Mouse (Mus musculus): ENCODE measurements around the gene Gata2.
A peak's percentile ranks its signal among the peaks of the same experiment; 100 is the strongest.

The Gata2 gene

GRCm38 (mm10) chr6:88194053-88194977 lies 624 bp downstream of the Gata2 start:
- peak in 1 of 2 experiments; percentile 22 for DNase-seq (ENCODE audit: low spot score in 2 of 2)

GRCm38 (mm10) chr6:88194978-88195325 lies 1.3 kb downstream of the Gata2 start:
- DNase-seq (ENCODE audit: low spot score in 2 of 2): no peak

DNA sequence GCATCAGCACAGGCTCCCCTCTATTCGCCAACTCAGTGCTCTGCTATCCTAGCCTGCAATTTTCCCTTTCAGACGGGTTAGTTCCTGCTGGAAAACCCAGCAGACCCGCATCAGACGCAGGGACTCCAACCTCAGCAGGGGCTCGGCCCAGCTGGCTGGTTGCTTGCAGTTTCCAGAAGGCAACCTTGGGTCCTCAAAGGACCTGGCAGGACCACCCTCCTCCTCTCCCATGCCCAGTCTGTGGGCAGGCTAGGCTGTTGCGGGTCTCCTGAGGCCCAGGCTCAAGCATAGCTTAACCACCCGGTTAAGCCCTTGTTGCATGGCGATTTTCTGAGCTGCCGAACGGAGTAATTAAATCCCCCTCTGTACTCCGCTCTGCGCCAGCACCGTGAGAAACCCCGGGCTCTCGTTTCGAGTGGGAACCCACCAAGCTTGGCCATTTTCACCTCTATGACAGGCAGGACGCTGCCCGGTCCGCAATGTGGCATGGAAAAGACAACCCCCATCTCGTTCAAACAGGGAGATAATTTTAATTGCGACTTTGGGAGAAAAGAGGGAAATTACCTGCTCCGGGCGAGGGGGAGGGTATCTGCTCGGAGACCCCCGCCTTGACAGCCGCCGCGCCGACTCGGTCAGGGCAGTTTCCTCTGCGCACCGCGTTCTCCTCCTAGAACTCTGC lies 2.5 kb downstream of the Gata2 start:
- DNase-seq (ENCODE audit: low spot score in 2 of 2): no peak

GRCm38 (mm10) chr6:88196733-88197312 lies 3.1 kb downstream of the Gata2 start:
- DNase-seq (ENCODE audit: low spot score in 2 of 2): no peak

DNA sequence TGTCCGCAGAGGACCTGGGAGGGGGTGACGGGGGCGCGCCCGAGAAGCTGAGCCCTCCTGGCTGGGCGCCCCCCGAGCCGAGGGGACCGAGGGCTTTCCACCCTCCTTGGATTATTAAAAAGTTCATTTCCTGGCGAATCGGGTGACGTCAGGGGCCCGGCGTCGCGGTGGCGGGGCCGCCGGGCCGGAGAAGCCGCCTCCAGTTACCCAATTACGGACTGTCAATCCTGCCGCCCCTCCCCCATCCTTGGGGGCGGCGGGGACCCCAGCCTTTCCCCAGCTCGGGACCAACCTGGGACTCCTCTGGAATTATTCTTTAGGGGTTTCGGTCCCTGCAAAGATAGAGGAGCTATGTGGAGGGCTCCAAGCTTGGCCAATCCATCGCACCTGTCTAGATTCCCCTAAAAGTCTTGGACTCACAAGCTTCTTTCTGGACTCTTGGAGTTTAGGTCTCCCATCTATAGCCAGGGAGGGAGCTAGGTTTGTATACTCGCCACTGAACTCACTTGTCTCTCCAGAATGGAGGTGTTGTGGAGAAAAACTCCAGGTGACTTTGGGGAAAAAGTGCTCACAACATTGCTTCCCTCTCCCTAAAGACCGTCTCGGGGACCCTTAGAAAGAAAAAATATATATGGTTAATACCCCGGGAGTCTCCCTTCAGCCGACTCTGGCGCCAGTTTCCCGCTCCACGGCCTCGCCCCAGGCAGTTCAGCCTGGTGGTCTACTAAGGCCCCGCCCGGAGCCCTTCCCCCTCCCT lies 3.8 kb downstream of the Gata2 start:
- DNase-seq (ENCODE audit: low spot score in 2 of 2): no peak

DNA sequence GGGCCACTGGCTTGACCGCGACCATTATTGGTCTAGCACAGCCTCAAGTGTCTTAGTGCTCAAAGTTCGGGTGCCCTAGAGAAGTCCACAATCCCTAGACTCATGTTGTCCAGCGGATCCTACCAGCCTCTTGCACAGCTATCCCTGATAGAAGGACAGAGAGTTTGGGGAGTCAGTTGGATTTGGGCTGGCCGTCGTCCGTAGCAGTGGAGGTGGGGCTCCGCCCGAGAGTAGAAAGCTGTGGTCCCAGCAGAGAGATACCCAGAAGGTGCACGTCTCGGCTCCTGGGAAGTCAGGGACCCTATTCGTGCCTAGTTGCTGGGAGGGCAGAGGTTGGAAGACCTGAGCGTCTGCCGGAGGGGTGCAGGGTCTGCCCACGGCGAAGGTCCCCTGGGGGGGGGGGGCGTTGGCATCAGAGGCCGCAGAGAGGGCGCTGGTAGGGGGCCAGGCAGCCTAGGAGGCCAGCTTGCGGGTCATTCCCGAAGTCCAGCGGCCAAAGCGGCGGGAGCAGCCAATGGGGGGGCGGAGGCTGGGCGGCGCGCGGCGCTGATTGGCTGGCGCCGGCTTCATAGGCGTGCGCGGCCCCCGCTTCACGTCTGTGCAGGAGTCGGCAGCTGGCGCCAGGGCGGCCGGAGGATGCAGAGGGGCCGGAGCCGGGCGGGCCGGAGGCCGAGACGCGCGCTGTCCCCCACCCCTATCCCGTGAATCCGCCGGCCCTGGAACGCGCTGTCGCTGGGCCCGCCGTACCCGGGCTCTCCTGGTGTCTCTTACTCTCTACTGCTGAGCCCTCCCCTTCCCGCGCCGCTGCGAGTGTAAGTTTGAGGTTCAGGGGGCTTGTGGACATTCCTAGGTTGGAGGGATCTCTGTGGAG lies 4.6 kb downstream of the Gata2 start:
- peak in 1 of 2 experiments; percentile 42 for DNase-seq (ENCODE audit: low spot score in 2 of 2)

DNA sequence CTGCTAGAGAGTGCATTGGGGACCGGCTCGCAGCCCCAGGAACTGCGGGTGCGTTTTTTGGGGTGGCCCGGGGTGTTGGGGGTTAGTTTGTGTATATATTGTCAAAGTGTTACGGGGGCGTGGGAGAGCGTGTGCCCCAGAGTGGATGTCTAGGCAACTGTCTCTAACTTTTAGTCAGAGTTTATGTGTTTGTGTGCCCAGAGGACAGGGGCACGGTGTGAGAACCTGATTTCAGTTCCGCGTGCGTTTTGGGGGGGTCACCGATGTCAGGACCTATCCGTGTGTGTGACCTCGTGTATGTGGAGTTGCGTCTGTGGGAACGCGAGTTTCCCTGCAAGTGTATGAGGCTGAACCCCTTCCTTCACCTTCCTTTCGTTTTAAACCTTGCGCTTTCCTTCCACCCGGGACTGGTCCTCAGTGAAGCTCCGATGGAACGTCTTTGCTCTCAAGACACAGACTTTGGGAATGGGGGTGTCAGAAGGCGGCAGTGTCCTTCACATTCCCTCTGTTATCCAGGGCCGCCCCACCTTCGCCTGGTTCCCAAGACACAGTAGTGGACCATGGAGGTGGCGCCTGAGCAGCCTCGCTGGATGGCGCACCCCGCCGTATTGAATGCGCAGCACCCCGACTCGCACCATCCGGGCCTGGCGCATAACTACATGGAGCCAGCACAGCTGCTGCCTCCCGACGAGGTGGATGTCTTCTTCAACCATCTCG lies 5.5 kb downstream of the Gata2 start:
- peak in 1 of 2 experiments; percentile 21 for DNase-seq (ENCODE audit: low spot score in 2 of 2)

- DNase-seq (ENCODE audit: low spot score in 2 of 2): no peak
Measured at GRCm38 (mm10) chr6:88199718-88200692, 6.3 kb downstream of the Gata2 start.

DNA sequence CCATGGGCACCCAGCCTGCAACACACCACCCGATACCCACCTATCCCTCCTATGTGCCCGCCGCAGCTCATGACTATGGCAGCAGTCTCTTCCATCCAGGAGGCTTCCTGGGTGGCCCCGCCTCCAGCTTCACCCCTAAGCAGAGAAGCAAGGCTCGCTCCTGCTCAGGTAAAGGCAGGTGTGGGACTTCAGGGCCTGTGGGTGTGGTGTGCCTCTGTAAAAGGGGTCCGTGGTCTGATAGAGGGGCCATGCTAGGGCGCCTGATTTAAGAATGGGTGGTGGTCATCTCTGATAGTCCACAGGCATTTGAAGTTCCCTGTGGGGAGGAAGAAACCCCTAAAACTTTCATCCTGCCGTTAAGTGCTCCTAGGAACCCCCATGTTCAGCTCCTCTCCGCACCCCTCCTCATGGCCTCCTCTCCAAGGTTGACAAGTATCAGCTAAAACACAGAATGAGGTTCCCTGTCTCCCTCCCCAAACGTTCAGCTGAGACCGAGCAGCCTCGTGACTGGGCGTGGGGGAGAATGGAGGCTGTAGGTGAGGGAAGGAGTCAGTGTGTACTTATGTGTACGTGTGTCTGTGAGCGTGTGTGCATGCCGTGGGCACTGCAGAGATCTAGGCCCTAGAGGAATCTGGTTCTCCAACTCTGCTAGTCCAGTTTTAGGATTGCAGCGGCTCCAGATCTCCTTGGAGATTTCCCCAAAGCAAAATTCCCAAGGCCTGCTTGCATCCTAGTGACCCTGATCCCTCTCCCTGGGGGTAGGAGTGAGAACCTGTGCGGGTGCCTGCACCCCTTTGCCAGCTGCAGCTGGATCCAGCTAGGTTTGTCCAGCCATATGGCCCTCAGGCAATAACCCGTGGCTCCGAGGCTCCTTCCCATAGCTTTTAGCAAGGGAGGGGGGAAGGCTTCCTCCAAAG lies 7.3 kb downstream of the Gata2 start:
- DNase-seq (ENCODE audit: low spot score in 2 of 2): no peak

DNA sequence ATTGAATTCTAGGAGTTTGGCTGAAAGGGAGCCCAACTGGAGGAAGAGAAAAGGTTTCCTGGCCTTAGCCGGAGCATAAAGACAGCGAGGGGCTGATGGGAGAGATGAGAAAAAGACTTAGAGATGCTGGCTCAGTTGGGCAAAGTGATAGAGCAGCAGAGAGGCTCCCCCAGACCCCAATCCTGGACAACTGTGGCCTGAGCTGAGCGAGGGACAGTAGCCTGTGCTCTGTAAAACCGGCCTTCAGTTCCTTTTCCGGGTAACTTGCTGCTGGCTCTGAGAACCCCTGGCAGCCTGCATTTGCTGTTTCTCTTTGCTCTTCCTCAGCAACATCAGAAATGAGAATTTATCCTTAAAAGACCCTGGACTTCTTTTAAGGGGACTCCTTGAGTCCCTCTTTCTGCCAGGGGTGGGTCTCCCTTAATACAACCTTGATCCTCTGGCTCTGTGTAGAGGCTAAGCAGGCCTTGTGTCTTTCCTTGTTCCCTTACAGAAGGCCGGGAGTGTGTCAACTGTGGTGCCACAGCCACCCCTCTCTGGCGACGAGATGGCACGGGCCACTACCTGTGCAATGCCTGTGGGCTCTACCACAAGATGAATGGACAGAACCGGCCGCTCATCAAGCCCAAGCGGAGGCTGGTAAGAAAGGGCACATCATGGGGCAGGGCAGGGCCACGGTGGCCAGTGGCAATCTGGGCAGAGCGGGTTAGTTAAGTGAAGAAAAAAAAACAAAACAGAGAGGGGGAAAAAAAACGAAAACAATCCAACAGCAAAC lies 8.4 kb downstream of the Gata2 start:
- no peak for DNase-seq (ENCODE audit: low spot score in 2 of 2)

DNA sequence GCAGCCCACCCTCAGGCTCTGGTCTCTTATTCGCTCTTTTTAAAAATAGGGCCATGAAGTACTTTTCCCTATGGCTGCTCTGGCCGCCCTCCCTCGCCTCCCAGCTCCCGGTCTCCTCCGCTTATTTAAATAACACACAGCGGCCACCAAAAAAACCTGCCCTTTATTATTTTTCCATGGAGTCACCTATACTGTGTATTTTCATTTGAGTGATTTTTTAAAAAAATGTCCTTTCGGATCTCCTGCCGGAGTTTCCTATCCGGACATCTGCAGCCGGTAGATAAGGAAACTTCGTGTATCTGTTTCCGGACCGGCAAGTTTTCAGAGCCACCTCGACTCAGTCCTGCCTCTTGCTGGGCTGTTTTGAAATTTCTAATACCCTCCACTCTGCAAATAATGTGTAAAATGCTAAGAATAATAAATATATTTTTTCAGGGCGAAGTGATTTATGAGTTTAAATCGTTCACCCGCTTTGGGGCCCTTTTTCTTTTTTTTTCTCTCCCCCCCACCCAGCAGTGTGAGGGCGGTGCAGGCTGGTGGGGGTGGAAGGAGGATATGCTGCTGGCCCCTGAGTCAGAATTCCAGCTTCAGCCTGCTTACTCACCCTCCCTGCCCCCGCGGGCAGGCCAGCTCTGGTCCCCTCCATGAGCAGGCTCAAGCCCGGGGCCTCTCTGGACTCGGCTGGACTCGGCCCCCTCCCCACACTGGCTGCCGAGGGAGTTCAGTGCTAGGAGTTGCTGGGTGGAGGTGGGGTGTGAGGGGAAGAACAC lies 9.4 kb downstream of the Gata2 start:
- DNase-seq (ENCODE audit: low spot score in 2 of 2): no peak

DNA sequence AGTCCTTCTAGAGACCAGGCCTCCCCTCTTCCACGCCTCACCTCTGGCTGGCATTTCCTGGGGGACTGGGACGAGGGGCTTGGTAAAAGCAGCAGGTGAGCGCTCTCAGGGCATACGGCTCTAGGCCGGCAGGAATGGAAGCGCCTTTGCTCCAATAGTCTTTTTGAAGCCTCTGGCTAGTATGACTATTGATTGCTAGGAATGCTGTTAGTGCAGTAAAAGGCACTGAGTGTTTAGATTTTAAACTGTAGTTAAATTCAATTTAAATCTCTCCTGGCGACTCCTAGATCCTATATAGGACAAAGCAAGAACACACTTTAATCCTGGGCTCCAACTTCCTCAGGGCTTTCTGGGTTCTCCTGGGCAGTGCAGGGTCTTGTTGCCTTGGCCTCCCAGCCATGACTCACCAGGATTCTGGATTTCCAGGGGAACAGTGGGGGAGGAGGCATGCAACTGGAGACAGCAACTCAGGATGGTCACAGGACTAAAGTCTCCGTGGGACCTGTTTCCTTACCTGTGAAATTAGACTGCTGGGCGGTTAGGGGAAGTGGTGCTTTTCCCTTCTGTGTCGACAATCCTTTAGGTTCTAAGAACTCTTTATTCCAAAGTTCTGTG lies 10.2 kb downstream of the Gata2 start:
- no peak for DNase-seq (ENCODE audit: low spot score in 2 of 2)

DNA sequence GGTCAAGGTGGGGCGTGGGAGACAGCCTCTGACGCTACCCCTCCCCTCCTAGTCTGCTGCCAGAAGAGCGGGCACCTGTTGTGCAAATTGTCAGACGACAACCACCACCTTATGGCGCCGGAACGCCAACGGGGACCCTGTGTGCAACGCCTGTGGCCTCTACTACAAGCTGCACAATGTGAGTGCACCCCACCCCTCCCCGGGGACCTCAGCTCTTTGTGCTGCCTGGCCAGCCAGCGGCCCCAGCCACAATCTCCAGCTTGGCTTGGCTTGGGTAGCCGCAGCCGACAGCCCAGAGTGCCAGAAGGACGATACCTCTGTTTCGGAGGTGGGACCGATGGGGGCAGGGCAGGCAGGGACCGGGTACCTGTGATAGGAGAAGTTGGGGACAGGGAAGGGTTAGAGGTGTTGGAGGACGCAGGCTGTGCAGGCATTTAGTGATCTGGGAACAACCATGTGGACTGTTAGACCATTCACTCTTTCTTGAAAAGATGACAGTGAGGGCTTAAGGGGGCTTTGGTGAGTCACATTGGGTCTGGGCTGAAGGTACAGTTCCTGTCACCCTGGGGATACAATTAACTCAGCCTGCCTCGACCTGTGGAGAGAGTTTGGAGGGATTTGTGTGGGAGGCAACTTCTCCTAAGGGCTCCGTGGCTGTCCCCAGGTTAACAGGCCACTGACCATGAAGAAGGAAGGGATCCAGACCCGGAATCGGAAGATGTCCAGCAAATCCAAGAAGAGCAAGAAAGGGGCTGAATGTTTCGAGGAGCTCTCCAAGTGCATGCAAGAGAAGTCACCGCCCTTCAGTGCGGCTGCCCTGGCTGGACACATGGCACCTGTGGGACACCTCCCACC lies 11.1 kb downstream of the Gata2 start:
- no peak for DNase-seq (ENCODE audit: low spot score in 2 of 2)

DNA sequence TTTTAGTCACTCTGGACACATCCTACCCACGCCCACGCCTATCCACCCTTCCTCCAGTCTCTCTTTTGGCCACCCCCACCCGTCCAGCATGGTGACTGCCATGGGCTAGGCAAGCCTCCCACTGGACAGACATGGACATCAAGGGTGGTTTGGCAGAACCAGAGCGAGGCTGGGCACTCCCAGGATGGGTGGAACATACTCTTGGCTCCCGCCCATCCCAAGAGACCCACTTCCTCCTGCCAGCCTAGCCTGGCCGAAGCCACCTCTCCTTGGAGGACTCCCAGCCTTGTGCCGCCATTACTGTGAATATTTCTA lies 11.7 kb downstream of the Gata2 start:
- no peak for DNase-seq (ENCODE audit: low spot score in 2 of 2)

DNA sequence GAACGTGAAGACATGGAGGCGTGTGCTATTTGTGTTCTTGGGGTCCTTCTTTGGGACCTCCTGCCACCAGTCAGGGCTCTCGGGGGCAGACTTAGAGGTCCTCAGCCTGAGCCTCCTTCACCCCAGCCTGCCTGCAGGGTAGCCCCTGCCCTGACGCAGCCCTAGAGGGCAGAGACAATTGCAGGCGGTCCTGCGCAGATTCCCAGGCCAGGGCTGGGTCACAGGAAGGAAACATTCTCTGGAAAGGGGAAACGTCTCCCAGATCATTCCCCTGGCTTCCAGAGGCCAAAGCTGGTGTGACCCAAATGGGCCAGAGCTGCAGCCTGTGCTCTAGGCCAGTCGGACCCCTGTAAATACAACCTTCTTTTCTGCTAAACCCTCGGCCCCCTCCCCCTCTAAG lies 12.2 kb downstream of the Gata2 start:
- no peak for DNase-seq (ENCODE audit: low spot score in 2 of 2)
